Mouse (Mus musculus): Measurements from ENCODE around the gene St3gal3. TPM values are rescaled to one million over a fixed set of nuclear protein-coding genes. Genes with fewer than 3 reads are reported as not detected.
A peak's percentile ranks its signal among the peaks of the same experiment; 100 is the strongest.

The St3gal3 gene
- polyA plus RNA-seq, 1 experiment: 8.9 TPM

DNA sequence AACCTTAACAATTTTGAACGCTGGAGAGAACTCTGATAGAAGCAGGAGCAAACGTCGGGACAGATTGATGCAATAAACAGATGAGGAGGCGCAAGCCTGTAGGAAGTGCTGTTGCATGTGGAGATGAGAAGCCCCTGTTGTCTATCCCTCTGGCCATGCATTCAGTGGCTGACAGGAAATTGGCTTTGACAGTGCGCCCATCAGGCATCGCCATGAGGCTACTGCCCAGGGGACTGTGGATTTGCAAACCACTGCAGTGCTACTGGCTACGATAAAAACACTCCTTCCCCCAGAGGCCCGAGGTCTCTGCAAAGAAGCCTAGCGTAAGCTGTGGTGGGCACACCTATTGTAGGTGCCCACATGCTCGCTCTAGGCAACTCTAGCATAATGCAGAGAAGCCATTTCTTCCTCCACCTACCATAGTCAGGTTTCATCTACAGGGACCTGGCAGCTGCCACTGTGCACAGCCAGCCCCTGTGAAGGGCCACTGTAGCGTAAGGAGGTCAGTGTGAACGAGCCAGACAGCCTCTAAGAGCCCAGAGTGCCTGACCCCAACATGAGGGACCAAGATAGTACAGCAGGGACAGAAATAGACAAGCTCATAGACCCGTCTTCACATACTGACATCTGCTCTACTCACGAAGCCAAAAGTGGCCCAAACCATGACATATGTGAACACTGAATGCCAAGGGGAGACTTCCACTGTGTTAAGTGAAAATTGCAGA, 15.4 kb upstream of the St3gal3 start:
- Histone ChIP-seq H3K4me3 (ENCODE audit: extremely low read depth, insufficient read depth, insufficient read length) (no peak overlapping the region), H3K36me3 (ENCODE audit: control insufficient read depth, insufficient read depth, low read length) (peaks cover 60% of the 10 kb centered on the region), H3K27ac (ENCODE audit: insufficient read depth, low read length) (no peak overlapping the region), H3K4me1 (ENCODE audit: control insufficient read depth, insufficient read depth, insufficient read length) (peaks cover 16% of the 10 kb centered on the region), H3K27me3 (ENCODE audit: control insufficient read depth, insufficient read depth, low read length) (no peaks in the 10 kb centered on the region)
- no peak for DNase-seq (ENCODE audit: low read depth in 1 of 2, low spot score in 2 of 2)
- TF ChIP-seq CTCF (IDR thresholded peaks at IDR 0.05; ENCODE audit: extremely low read depth, insufficient read depth, insufficient read length, insufficient replicate concordance) (no peak), POLR2A (IDR thresholded peaks at IDR 0.05; ENCODE audit: low read depth, low read length) (no peak)
- WGBS: 93% methylated on average over 14 of the region's 14 CpGs

DNA sequence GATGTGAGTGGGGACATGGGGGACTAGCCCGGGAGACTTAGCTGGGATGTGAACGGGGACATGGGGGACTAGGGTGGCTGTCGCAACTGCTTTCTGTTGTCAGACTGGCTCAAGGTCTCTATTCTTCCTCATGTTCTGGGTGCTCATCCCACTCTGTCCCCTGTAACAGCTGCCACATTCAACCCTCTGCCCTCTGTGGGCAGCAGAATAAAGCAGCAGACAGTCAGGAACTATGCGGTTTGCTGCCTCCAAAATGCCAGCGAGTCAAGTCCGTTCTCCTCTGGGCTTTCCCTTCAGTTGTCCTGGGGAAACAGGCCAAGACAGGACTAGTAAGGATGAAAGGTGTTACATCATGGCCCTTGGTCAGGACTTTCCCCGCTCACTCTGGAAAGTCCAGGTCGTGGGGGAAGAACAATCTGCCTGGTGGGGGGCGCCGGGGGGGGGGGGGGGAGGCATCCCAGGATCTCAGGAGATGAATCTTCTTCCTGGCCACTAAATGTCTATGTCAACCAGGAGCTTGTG, 14.4 kb upstream of the St3gal3 start:
- Histone ChIP-seq H3K36me3 (ENCODE audit: control insufficient read depth, insufficient read depth, low read length) (peaks cover 53% of the 10 kb centered on the region), H3K4me1 (ENCODE audit: control insufficient read depth, insufficient read depth, insufficient read length) (peaks cover 24% of the 10 kb centered on the region), H3K27me3 (ENCODE audit: control insufficient read depth, insufficient read depth, low read length) (no peaks in the 10 kb centered on the region), H3K27ac (ENCODE audit: insufficient read depth, low read length) (no peak overlapping the region), H3K4me3 (ENCODE audit: extremely low read depth, insufficient read depth, insufficient read length) (no peak overlapping the region)
- DNase-seq (ENCODE audit: low read depth in 1 of 2, low spot score in 2 of 2): no peak
- TF ChIP-seq CTCF (IDR thresholded peaks at IDR 0.05; ENCODE audit: extremely low read depth, insufficient read depth, insufficient read length, insufficient replicate concordance): no peak
- TF ChIP-seq POLR2A (IDR thresholded peaks at IDR 0.05; ENCODE audit: low read depth, low read length): no peak
- 95% methylated on average over 10 of the region's 10 CpGs for WGBS

DNA sequence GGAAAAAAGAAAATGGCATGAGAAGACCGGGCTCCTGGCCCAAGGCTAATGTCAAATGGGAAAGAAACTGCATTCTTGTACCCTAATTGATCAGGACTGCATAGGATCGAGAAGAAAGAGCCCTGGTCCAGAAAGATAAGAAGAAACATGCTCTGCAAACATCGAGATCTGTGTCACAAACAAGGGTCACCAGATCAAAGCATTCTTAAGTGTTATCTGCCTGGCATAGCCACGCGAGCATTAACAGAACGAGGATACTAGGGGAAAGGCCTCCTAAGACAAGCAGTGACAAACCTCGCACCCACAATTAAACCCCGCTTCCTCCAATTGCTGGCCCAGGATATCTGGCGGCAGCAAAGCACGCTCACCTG, 13.6 kb upstream of the St3gal3 start:
- TF ChIP-seq POLR2A (IDR thresholded peaks at IDR 0.05; ENCODE audit: low read depth, low read length): no peak
- no peak for TF ChIP-seq CTCF (IDR thresholded peaks at IDR 0.05; ENCODE audit: extremely low read depth, insufficient read depth, insufficient read length, insufficient replicate concordance)
- H3K36me3 ChIP-seq (ENCODE audit: control insufficient read depth, insufficient read depth, low read length): peaks cover 56% of the 10 kb centered on the region

DNA sequence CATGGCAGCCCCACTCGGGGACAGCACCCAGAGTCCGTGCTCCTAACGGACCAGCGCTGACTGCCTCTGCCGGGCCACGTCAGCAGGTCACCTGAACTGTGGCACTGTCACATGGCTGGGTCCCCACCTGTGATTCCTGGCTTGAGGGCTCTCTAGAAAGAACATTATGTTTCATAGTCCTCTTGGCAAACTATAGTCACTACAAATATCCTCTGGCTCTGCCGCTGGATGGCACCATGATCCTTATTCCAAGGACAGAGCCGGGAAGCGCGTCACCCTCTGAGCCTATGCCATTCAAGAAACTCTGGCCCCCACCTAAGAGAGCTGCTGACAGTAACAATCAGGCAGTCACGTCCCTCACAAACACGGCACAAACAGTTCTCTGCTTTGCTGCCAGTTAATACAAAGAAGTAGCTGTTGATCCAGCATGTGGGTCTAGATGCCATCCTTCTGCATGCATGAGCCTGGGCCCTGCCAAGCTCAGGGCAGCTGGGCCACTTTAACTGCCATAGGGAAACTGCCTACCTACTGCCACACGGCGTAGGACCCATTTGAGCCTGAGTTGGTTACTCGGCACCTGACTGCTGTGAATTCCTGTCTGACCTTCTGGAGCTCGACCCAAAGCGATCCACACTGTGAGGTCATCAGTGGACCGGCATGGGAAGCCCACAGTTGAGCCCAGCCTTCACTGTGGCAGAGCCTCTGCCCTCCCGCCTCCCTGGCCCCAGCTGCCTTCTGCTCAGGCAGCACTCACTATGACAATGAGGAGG, 13.0 kb upstream of the St3gal3 start:
- WGBS: 93% methylated on average over 19 of the region's 19 CpGs
- H3K4me1 ChIP-seq (ENCODE audit: control insufficient read depth, insufficient read depth, insufficient read length): peaks cover 23% of the 10 kb centered on the region
- no peak for TF ChIP-seq CTCF (IDR thresholded peaks at IDR 0.05; ENCODE audit: extremely low read depth, insufficient read depth, insufficient read length, insufficient replicate concordance)
- no peak for TF ChIP-seq POLR2A (IDR thresholded peaks at IDR 0.05; ENCODE audit: low read depth, low read length)
- DNase-seq (ENCODE audit: low read depth in 1 of 2, low spot score in 2 of 2): no peak
- no peak overlapping the region for H3K27ac ChIP-seq (ENCODE audit: insufficient read depth, low read length)
- H3K4me3 ChIP-seq (ENCODE audit: extremely low read depth, insufficient read depth, insufficient read length): no peak overlapping the region
- peaks cover 56% of the 10 kb centered on the region for H3K36me3 ChIP-seq (ENCODE audit: control insufficient read depth, insufficient read depth, low read length)
- H3K27me3 ChIP-seq (ENCODE audit: control insufficient read depth, insufficient read depth, low read length): no peaks in the 10 kb centered on the region

More for the DNA sequence above, 13.6 kb upstream of the St3gal3 start:
- no peak overlapping the region for H3K27ac ChIP-seq (ENCODE audit: insufficient read depth, low read length)
- WGBS: 90% methylated on average over 10 of the region's 10 CpGs
- DNase-seq (ENCODE audit: low read depth in 1 of 2, low spot score in 2 of 2): no peak
- no peaks in the 10 kb centered on the region for H3K27me3 ChIP-seq (ENCODE audit: control insufficient read depth, insufficient read depth, low read length)
- peaks cover 28% of the 10 kb centered on the region for H3K4me1 ChIP-seq (ENCODE audit: control insufficient read depth, insufficient read depth, insufficient read length)
- H3K4me3 ChIP-seq (ENCODE audit: extremely low read depth, insufficient read depth, insufficient read length): no peak overlapping the region

DNA sequence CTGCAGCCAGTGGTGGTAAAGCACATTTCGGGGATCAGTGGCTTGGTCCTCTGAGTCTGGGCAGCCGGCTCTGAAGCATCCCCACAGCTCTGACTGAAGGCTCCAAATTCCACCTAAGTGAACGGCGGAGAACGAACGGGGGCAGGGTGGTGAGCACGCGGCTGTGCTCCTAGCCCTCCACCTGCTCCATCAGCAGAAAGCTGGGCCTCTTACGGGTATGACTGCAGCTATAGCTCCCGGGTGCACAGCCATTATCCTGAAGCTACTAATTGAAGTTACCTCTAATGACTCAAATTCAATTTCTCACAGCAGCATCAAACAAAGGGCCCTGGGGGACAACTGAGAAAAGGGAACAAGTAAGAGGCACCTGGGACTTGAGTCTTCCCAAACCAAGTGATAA, 12.4 kb upstream of the St3gal3 start:
- 95% methylated on average over 10 of the region's 10 CpGs for WGBS
- no peak for DNase-seq (ENCODE audit: low read depth in 1 of 2, low spot score in 2 of 2)
- Histone ChIP-seq H3K27me3 (ENCODE audit: control insufficient read depth, insufficient read depth, low read length) (no peaks in the 10 kb centered on the region), H3K4me1 (ENCODE audit: control insufficient read depth, insufficient read depth, insufficient read length) (peaks cover 19% of the 10 kb centered on the region; the same call in 1 of the 2 replicates), H3K36me3 (ENCODE audit: control insufficient read depth, insufficient read depth, low read length) (peaks cover 59% of the 10 kb centered on the region), H3K27ac (ENCODE audit: insufficient read depth, low read length) (no peak overlapping the region), H3K4me3 (ENCODE audit: extremely low read depth, insufficient read depth, insufficient read length) (no peak overlapping the region)
- TF ChIP-seq CTCF (IDR thresholded peaks at IDR 0.05; ENCODE audit: extremely low read depth, insufficient read depth, insufficient read length, insufficient replicate concordance) (no peak), POLR2A (IDR thresholded peaks at IDR 0.05; ENCODE audit: low read depth, low read length) (no peak)

DNA sequence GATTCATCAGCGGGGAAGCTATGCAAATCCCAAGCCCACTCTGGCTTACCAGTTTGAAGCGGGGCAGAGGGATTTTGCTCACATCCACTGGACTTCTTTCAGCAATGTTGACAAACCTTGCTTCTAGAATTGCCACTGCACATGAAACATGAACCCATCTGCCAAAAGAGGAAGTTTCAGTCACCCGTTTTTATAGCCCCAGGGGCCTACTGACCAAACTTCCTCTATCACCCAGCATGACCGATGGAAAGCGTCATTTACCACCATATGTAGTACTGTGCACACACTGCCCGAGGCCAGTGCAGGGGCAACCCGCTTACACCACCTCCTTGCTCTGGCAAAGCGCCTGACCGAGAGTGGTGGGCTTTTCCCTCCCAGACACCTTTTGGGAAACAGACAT, 9.6 kb upstream of the St3gal3 start:
- H3K36me3 ChIP-seq (ENCODE audit: control insufficient read depth, insufficient read depth, low read length): peaks cover 54% of the 10 kb centered on the region
- H3K27me3 ChIP-seq (ENCODE audit: control insufficient read depth, insufficient read depth, low read length): no peaks in the 10 kb centered on the region
- 28% methylated on average over 9 of the region's 9 CpGs for WGBS
- H3K4me1 ChIP-seq (ENCODE audit: control insufficient read depth, insufficient read depth, insufficient read length): peaks cover 16% of the 10 kb centered on the region; the same call in 1 of the 2 replicates
- no peak overlapping the region; the same call in 1 of the 2 replicates for H3K4me3 ChIP-seq (ENCODE audit: extremely low read depth, insufficient read depth, insufficient read length)
- peak; percentile 54 to 59 for DNase-seq (ENCODE audit: low read depth in 1 of 2, low spot score in 2 of 2)
- H3K27ac ChIP-seq (ENCODE audit: insufficient read depth, low read length): peak overlapping the region; percentile 73
- TF ChIP-seq POLR2A (IDR thresholded peaks at IDR 0.05; ENCODE audit: low read depth, low read length) (no peak), CTCF (IDR thresholded peaks at IDR 0.05; ENCODE audit: extremely low read depth, insufficient read depth, insufficient read length, insufficient replicate concordance) (no peak)
